Mouse (Mus musculus) gastrocnemius, postnatal 4 days (tissue): ENCODE results near the gene Zbtb8b. TPM values are rescaled to one million over a fixed set of nuclear protein-coding genes. Genes with fewer than 3 reads are reported as not detected.
A peak's percentile ranks its signal among the peaks of the same experiment; 100 is the strongest.

ENCODE experiments used
- DNase-seq, 2 experiments: peaks; one replicate each; pipeline ENCODE4 v3.0.0; 2021 to 2022; ENCODE audit warnings: low spot score in 2 of 2, mixed read lengths in 2 of 2
- total RNA-seq, 2 experiments: library from RNA; stranded (reverse); gene quantifications; 2 replicates each; pipeline ENCODE4 v1.2.3; 2021

Gene Zbtb8b
- total RNA-seq, 2 experiments from 2014 or later = not detected

DNA sequence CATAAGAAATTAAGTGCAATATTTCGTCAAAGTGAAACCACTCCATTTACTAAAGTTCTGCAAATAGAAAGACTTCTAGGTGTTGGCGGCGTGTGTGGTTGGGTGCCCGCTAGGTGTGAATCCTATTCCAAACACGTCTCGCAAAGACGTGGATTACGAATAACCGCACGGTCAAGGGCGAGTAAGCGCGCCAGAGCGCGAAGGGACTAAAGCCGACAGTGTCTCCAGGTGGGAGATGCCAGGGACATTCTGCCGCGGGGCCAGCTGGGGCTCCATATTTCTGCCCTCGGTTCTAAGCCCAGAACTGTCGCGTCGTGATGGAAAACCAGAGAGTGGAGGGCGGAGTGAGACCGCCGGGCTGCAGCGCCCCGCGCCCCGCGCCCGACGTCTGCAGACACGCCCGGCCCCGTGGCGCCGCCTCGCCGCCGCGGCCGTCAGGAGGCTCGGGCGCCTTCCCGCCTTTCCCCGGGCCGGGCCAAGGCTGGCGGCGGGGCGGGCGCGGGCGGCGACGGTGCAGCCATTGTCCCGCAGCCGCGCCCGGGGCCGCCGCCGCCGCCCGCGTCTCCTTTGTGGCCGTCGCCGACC lies 63.6 kb downstream of the Zbtb8b start:
- peak; percentile 29 to 45 for DNase-seq

GRCm38 (mm10) chr4:129375821-129376220 lies 64.8 kb downstream of the Zbtb8b start:
- no peak for DNase-seq

Other genes starting within 250 kb of the Zbtb8b start
- gene C77080, start 179.4 kb downstream of the Zbtb8b start, total RNA-seq = 1 to 10 TPM; 8.2 to 9.7 TPM
- gene Sync, start 153.2 kb downstream of the Zbtb8b start, total RNA-seq = 10 to 100 TPM; 77.8 to 78.7 TPM
- 100 to 1,000 TPM; 166 to 179 TPM for gene Rbbp4, start 105.5 kb downstream of the Zbtb8b start, total RNA-seq
- gene Zbtb8os, start 105.2 kb downstream of the Zbtb8b start, total RNA-seq = 10 to 100 TPM; 28.2 to 28.8 TPM
- 1 to 10 TPM; 6.7 to 7.5 TPM for gene Zbtb8a, start 62.7 kb downstream of the Zbtb8b start, total RNA-seq
- 10 to 100 TPM; 32.2 to 35.2 TPM for gene Bsdc1, start 20.7 kb upstream of the Zbtb8b start, total RNA-seq
- gene Tssk3, start 50.2 kb upstream of the Zbtb8b start, total RNA-seq = not detected
- gene Fam229a, start 50.3 kb upstream of the Zbtb8b start, total RNA-seq = not detected
- 10 to 100 TPM; 63.2 to 63.9 TPM for gene Marcksl1, start 72.7 kb upstream of the Zbtb8b start, total RNA-seq
- 10 to 100 TPM; 39.5 to 42.1 TPM for gene Hdac1, start 101.9 kb upstream of the Zbtb8b start, total RNA-seq
- gene Lck, start 132.8 kb upstream of the Zbtb8b start, total RNA-seq = 1 to 10 TPM in 1 of 2 experiments, under 1 TPM in 1; 0.34 to 2.0 TPM
- 1 to 10 TPM; 1.2 to 1.3 TPM for gene Fam167b, start 137.7 kb upstream of the Zbtb8b start, total RNA-seq
- 100 to 1,000 TPM; 167 to 176 TPM for gene Eif3i, start 159.8 kb upstream of the Zbtb8b start, total RNA-seq
- gene Tmem234, start 159.8 kb upstream of the Zbtb8b start, total RNA-seq = 10 to 100 TPM; 65.2 to 68.4 TPM
- gene Dcdc2b, start 173.4 kb upstream of the Zbtb8b start, total RNA-seq = 1 to 10 TPM; 1.6 to 2.7 TPM
- 10 to 100 TPM; 13.2 to 13.6 TPM for gene Iqcc, start 178.2 kb upstream of the Zbtb8b start, total RNA-seq
- 10 to 100 TPM; 44.7 to 51.2 TPM for gene Ccdc28b, start 183.1 kb upstream of the Zbtb8b start, total RNA-seq
- gene Txlna, start 200.2 kb upstream of the Zbtb8b start, total RNA-seq = 10 to 100 TPM; 53.7 to 56.0 TPM
- 10 to 100 TPM; 54.4 to 63.4 TPM for gene Kpna6, start 231.9 kb upstream of the Zbtb8b start, total RNA-seq